Mouse (Mus musculus): Measurements from ENCODE around the gene Klhl21.

DNA sequence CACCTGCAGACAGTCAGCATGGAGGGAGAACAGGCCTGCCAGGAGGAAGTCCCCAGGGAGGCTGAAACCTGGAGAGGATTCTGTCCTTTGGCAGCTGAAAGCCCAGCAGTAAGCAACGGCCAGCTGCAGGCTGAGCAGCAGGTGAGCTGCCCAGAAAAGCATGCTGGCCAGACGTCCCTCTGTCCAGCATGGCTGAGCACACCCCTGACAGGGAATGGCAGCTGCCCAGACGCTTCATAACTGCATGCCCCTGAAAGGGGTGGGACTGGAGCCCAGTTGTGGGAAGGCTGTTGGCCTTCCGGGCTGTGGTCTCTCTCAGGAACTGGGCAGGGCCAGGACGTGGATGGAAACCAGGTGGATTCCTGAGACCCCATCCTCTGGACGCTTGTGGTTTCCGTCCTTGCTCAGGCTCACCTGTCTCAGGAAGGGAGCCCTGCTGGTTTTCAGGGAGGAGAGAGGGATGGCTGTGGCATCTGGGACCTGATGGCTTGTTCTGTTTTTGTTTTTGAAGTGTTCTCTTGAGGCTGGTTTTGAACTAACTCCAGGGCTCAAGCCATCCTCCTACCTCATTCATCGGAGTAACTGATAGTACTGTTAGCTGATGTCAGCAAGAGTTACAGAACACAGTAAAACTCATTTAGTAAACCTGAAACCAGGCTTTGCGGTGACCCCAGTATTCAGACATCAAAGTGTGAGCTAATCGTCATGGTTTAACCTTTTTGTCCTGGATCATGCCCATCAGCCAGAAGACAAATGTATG, 29.8 kb downstream of the Klhl21 start, which contains the start of gene Tas1r1:
- TF ChIP-seq CTCF (IDR thresholded peaks at IDR 0.05; ENCODE audit: low read depth, low read length) (no peak), POLR2A (IDR thresholded peaks at IDR 0.05; ENCODE audit: borderline replicate concordance, low read depth, low read length) (no peak)

Data from bone marrow macrophage, adult 2 months (primary cell).